Mouse (Mus musculus): Measurements from ENCODE around the gene Mup1. TPM values are rescaled to one million over a fixed set of nuclear protein-coding genes. Genes with fewer than 3 reads are reported as not detected.
"Not testable (repeated sequence)": the region's sequence is repeated elsewhere in the genome, so short reads cannot be mapped to it uniquely, and the experiment has no call there.

The Mup1 gene
- total RNA-seq (2014; rRNA removed) = 1.0 and 2.9 TPM in 2 replicates
- 1.8 and 54.2 TPM in 2 replicates for polyA plus RNA-seq (2012; rRNA removed)

GRCm38 (mm10) chr4:60501860-60502259 lies at the start of gene Mup1:
TSS of gene Mup1 (minus strand) at chr4:60501960.
- not testable (repeated sequence) for H3K9ac ChIP-seq (ENCODE audit: low read depth, low read length); DNase-seq (ENCODE audit: extremely low read depth, low read depth, low spot score); H3K27ac ChIP-seq (replicated peaks; ENCODE audit: insufficient read depth, low read depth, low read length); H3K4me1 ChIP-seq (ENCODE audit: control insufficient read depth, insufficient read depth, low read length); H3K36me3 ChIP-seq (ENCODE audit: control insufficient read depth, insufficient read depth, low read length); H3K79me2 ChIP-seq (ENCODE audit: control insufficient read depth, insufficient read depth, low read length); H3K27me3 ChIP-seq (ENCODE audit: control insufficient read depth, insufficient read depth, low read length); H3K4me3 ChIP-seq (ENCODE audit: insufficient read depth, low read depth, low read length)
- WGBS = 56% methylated on average over 2 of the region's 4 CpGs

Other genes starting within 250 kb of the Mup1 start
- gene Mup9, start 80.0 kb downstream of the Mup1 start, total RNA-seq (2014; rRNA removed) = 0.27 and 16.0 TPM in 2 replicates
- 2.1 and 41.8 TPM in 2 replicates for gene Mup9, start 80.0 kb downstream of the Mup1 start, polyA plus RNA-seq (2012; rRNA removed)
- gene Mup10, start 80.2 kb upstream of the Mup1 start, total RNA-seq (2014; rRNA removed) = 15.4 and 53.2 TPM in 2 replicates
- 9.1 and 16.5 TPM in 2 replicates for gene Mup10, start 80.2 kb upstream of the Mup1 start, polyA plus RNA-seq (2012; rRNA removed)
- gene Mup11, start 160.5 kb upstream of the Mup1 start, total RNA-seq (2014; rRNA removed) = 111 and 302 TPM in 2 replicates
- gene Mup11, start 160.5 kb upstream of the Mup1 start, polyA plus RNA-seq (2012; rRNA removed) = 16.4 and 99.2 TPM in 2 replicates
- gene Mup12, start 239.4 kb upstream of the Mup1 start, total RNA-seq (2014; rRNA removed) = 0.81 and 6.0 TPM in 2 replicates
- 0.92 and 1.1 TPM in 2 replicates for gene Mup12, start 239.4 kb upstream of the Mup1 start, polyA plus RNA-seq (2012; rRNA removed)